Mouse (Mus musculus) left cerebral cortex, postnatal 14 days (tissue): ENCODE data around the gene Lrrc32. TPM values are rescaled to one million over a fixed set of nuclear protein-coding genes. Genes with fewer than 3 reads are reported as not detected.

Experiments used
- DNase-seq, 2 experiments: peaks; one replicate each; pipeline ENCODE4 v3.0.0; 2021 to 2022; ENCODE audit warnings: low spot score in 2 of 2, mixed read lengths in 1 of 2
- intact Hi-C: fragments of 180-260 bp; cut with DNase I; formaldehyde crosslinking; loops from one replicate; pipeline ENCODE4 v1.15.1; 2025
- total RNA-seq, 2 experiments: library from RNA; stranded (reverse); gene quantifications; 2 replicates each; pipeline ENCODE4 v1.2.3; 2021

Lrrc32 gene
- total RNA-seq, 2 experiments from 2014 or later: 3.0 to 3.9 TPM

GRCm38 (mm10) chr7:98537967-98538573 lies 49.0 kb downstream of the Lrrc32 start:
- intact Hi-C loops: no loop called here

DNA sequence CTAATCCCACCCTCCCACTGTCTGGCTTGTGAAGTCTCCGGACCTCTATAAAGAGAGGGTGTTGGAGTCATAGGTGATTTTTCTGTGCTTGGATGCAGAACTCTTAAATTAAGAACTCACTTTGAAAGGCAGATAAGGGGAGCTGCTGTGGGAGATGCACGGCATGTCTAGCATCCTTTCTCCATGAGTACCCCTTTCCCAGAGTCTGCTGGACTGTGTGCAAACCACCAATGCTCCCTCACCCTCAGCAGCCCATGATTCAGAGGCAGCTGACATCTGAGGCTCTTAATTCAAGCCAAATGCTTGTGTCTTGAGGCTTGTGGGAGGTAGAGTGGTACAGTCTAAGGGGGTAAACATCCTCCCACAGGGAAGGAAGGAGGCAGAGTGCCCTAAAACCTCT lies 51.8 kb downstream of the Lrrc32 start:
- DNase-seq: no peak
- intact Hi-C loops: no loop called here

More at GRCm38 (mm10) chr7:98537967-98538573, 49.0 kb downstream of the Lrrc32 start:
- no peak for DNase-seq

- no peak for DNase-seq
- intact Hi-C loops: no loop called here
Observed at GRCm38 (mm10) chr7:98541564-98541963, 52.5 kb downstream of the Lrrc32 start.

- no peak for DNase-seq
Observed at GRCm38 (mm10) chr7:98542267-98542666, 53.2 kb downstream of the Lrrc32 start.

DNA sequence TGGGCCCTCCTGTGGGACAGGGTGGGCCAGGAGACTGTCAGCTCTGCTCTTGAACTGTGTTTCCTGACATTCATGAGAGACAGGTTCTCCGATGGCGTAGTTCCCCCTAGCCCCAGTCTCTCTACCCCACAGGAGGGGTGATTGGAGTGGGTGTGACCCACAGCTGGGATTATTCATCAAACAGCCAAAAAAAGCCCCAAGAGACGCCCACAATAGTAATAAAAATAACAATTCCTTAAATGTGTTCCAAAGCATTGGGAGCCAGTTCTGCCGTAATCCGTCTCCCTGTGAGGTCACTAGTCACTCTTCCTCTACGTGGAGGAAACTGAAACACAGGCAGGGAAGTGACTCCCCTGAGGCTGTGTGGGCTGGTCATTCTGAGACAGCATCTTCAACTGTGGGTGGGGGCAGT lies 53.7 kb downstream of the Lrrc32 start:
- intact Hi-C loops: no loop called here
- no peak for DNase-seq

More at GRCm38 (mm10) chr7:98542267-98542666, 53.2 kb downstream of the Lrrc32 start:
- intact Hi-C loops: no loop called here

DNA sequence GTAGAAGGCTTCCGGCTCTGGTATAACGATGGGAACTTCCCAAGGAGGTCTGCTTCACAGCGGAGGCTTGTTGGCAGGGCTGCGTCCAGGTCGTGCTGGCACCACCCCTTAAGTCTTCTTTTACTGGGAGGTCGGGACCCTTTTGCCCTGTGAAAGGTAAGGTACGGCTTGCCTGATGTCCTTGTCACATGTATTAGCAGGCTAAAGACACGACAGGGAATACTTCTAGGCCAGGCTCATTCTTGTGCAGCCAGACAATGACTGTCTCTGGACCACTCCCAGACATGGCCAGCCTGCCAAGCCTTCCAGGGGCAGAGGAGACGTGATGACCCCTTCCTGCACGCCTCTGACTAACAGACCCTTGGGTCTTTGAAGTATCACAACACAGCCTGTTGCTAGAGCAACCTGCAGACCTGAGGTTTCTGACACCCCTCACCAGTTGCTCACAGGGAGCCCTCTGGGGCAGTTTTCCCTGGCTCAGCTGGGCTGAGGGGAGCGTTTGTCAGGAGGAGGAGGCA lies 54.8 kb downstream of the Lrrc32 start:
- intact Hi-C loops: no loop called here
- no peak for DNase-seq

GRCm38 (mm10) chr7:98544556-98544955 lies 55.5 kb downstream of the Lrrc32 start:
- intact Hi-C loops: no loop called here
- no peak for DNase-seq

GRCm38 (mm10) chr7:98548839-98549238 lies 59.8 kb downstream of the Lrrc32 start:
- DNase-seq: no peak
- intact Hi-C loops: no loop called here

GRCm38 (mm10) chr7:98550596-98550995 lies 61.5 kb downstream of the Lrrc32 start:
- no peak for DNase-seq
- intact Hi-C loops: no loop called here

DNA sequence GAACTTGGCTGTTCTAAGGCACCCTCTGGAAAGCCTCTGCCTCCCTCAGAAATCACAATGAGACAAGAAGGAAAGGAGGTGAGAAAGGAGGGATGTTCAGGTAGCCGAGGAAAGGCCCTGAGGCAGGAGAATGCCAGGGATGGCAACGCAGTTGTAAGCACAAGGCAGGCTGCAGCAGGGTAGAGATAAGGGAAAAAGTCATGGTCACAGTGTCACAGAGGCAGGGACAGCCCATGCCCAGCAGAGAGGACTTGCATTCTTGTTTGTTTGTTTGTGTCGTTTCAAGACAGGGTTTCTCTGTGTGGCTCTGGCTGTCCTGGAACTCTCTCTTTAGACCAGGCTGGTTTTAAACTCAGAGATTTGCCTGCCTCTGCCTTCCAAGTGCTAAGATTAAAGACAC lies 62.0 kb downstream of the Lrrc32 start:
- intact Hi-C loops: no loop called here
- DNase-seq: no peak

Other genes with a start within 250 kb of the Lrrc32 start
- gene Acer3, start 168.1 kb upstream of the Lrrc32 start, total RNA-seq: 10 to 100 TPM; 17.2 to 17.5 TPM
- 1 to 10 TPM; 4.4 to 4.5 TPM for gene Tsku, start 128.0 kb upstream of the Lrrc32 start, total RNA-seq
- under 1 TPM in 1 of 2 experiments, not detected in 1; 0.25 TPM for gene Gucy2d, start 48.9 kb upstream of the Lrrc32 start, total RNA-seq
- gene Emsy, start 167.5 kb downstream of the Lrrc32 start, total RNA-seq: 10 to 100 TPM; 55.0 to 61.1 TPM
- 10 to 100 TPM; 60.5 to 61.1 TPM for gene Thap12, start 213.8 kb downstream of the Lrrc32 start, total RNA-seq